Mouse (Mus musculus) right cerebral cortex, postnatal 25 days (tissue): ENCODE measurements around the gene Dmwd.

Experiments used
- DNase-seq: peaks from one replicate; pipeline ENCODE4 v3.0.0; 2022

Dmwd gene

DNA sequence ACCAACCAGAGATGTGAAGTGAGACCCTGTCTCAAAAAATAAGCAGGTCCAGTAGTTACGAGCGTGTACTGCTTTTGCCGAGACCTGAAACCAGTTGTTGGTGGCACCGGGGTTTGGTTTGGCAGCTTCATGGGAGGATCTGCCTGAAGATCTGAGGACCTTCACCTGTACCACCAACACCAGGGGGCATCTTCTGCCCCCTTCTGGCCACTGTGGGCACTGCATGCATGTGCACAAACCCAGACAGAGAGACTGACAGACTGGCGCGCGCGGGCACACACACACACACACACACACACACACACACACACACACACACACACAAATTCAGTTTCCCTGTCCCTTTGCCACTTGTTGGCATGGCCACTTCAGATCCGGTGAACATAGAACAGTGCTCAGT lies 2.5 kb upstream of the Dmwd start:
- DNase-seq: no peak

DNA sequence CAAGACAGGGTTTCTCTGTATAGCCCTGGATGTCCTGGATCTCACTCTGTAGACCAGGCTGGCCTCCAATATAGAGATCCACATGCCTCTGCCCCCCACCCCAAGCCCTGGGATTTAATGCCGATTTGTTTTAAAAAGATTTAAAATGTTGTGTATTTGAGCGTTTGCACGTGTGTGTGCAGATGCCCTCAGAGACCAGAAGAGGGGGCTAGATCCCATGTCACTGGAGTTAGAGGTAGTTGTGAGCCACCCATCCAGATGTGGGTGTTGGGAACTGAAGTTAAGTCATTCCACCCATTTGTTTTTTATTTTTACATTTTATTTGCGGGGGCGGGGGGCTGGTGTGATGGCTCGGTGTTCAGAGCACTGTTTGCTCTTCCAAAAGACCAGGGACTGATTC lies 1.5 kb upstream of the Dmwd start:
- no peak for DNase-seq

DNA sequence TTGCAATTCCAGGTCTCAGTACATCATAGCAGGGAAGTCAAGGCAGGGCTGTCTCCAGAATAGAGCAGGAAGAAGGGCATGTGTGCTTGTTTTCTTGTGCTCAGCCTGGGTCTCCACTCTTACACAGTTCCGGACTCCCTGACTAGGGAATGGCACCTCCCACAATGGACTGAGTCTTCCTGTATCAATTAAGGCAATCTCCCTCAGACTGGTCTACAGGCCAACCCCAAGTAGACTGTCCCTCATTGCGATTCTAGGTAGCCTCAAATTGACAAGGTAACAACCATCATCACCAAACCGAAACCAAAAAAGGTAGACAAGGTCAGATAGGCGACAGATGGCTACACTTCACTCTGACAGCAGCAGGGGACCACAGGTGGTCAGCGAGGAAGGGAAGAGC lies 796 bp upstream of the Dmwd start:
- DNase-seq: no peak

DNA sequence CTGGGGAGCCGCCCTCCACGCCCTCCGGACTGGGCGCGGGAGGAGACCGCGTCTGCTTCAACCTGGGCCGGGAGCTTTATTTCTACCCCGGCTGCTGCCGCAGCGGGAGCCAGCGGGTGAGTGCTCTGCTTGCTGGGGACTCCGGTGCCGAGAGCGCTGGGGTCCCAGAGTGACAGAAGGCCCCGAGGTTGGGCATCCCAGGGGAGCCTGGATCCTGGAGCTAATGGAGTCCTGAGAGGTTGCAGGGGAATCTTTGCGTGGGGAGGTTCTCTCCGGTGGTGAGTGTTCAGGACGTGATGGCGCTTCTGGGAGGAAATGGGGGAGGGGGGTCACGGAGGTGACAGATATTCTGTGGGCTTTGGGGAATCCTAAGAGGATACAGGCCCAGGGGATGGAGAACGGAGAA lies 562 bp downstream of the Dmwd start:
- DNase-seq: no peak

DNA sequence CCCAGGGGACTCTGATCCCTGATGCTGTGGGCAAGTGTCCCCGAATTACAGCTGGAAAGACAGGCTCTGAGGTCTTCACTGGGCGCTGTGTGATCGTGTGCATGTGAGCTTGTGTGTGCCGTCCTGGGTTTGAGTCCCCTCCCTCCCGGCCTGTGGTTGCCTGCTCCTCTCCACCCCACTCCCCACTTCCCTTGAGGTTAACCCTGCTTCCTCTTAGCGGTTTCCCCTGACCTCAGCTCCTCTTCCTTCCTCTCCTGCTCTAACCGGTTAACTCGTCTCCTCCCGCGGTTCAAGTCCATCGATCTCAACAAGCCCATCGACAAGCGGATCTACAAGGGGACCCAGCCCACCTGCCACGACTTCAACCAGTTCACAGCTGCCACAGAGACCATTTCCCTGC lies 1.7 kb downstream of the Dmwd start:
- DNase-seq: no peak

DNA sequence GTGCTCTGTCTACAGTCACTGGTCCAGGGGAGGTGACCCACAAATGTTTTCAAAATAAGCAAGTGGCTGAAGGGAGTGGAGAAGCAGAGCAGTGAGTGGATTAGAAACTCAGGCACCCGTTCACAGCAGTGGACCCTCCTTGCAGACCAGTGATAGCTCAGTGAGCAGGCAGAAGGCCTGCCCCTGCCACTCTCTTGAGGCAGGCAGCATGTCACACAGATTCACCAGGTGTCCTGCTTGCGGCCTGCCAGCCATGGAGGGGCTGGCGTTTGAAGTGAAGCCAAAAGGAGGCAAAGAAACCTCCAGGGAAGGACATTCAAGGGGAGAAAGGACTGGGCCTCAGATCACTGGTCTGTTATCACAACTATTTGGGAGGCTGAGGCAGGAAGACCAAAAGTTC lies 2.7 kb downstream of the Dmwd start:
- no peak for DNase-seq

DNA sequence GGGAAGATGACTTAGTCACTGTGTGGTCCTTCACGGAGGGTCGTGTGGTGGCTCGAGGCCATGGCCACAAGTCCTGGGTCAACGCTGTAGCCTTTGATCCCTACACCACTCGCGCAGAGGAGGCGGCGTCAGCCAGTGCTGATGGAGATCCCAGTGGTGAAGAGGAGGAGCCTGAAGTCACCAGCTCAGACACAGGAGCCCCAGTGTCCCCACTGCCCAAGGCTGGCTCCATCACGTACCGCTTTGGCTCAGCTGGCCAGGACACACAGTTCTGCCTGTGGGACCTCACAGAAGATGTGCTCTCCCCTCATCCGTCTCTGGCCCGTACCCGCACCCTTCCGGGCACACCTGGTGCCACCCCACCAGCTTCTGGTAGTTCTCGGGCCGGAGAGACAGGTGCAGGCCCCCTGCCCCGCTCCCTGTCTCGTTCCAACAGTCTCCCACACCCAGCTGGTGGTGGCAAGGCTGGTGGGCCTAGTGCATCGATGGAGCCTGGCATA lies 4.5 kb downstream of the Dmwd start:
- DNase-seq: no peak

DNA sequence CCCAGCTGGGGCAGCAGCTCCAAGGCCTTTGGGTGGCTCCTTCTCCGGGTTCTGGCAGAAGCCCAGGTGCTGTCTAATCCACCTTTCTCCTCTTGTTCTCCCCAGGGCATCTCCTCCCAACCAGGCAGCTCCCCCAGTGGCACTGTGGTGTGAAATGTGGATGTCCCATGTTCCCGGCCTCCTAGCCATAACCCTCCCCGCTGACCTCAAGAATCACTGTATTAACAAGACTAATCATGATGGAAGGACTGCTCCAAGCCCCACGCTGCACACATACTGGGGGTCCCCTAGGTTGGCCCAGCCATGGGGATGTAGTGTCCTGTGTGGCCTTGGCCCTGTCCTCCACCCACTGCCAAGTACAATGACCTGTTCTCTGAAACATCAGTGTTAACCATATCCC lies 6.1 kb downstream of the Dmwd start:
- DNase-seq: no peak

DNA sequence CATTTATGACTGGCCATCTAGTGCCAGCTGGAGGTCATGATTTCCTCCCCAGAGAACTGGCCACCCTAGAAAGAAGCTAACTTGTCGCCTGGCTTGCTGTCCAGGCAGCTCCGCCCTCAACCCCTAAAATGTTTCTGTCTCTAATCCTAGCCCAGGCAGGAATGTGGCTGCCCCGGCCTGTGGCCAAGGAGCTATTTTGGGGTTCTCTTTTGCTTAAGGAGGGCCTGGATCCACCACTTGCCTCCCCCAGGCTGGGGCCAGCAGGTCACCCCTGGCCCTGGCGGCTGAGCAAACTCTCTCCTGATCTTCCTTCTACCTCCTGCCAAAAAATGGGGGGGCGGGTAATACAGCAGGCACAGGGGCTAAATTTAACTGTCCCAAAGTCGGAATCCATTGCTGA lies 7.1 kb downstream of the Dmwd start:
- DNase-seq: no peak

DNA sequence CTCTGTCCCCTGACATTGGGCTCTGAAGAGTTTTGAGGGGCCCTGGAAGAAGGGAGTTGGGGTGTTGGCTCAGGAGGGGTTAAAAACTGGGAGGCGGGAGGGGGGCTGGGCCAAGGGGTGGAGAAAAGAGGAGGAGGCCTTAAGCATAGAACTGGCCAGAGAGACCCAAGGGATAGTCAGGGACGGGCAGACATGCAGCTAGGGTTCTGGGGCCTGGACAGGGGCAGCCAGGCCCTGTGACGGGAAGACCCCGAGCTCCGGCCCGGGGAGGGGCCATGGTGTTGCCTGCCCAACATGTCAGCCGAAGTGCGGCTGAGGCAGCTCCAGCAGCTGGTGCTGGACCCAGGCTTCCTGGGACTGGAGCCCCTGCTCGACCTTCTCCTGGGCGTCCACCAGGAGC lies 7.7 kb downstream of the Dmwd start, which contains the start of gene Dmpk:
Gene Dmpk (plus strand): TSS at position 149 of the 400 bp plus-strand sequence.
- DNase-seq: no peak

DNA sequence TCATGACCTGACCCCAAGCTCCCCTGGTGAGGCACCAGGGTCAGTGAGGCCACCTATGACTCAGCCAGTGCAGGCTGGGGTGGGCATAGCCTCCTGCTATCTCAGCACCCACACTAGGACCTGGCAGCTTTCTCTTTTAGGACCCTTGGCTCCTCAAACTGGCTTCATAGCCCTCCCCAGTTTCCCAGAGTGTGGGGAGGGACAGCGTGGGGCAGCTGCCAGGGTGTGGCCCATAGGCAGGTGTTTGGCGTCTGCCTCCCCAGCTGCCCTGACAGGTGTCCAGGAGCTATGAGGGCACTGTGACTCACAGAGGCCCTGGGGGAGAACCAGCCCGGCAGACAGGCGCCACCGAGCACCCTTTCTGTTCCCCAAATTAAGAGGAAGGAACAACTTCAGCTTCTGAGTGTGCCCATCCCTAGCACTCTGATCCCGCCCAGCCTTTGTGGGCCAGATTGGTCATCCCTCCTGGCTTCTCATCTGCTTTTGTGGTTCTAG lies 8.3 kb downstream of the Dmwd start:
- no peak for DNase-seq

DNA sequence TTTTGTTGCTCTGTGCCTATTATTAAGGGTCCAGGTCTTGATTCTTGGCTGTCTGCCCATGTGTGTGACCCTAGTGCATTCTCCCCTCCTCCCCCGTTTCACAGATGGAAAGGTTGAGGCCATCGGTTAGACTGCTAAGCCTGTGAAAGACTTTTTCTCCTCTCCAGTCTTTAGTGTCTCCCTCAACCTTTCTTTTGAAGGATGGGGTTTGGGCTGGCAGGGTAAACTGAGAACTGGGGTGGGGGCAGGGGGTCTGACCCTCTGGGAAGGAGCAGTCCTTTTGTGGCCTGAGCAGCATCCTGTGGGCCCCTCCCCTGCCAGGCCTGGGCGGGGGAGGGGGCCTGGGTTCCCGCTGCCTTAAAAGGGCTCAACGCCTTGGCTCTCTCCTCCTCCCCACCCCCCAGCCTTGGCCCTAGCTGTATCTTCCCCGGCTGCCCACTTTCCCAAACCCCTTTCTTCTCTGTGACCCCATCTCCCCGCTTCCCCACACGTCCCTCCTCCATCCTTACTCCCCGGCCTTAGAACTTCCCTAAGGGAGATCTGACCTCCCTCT lies 9.0 kb downstream of the Dmwd start:
- DNase-seq: no peak

DNA sequence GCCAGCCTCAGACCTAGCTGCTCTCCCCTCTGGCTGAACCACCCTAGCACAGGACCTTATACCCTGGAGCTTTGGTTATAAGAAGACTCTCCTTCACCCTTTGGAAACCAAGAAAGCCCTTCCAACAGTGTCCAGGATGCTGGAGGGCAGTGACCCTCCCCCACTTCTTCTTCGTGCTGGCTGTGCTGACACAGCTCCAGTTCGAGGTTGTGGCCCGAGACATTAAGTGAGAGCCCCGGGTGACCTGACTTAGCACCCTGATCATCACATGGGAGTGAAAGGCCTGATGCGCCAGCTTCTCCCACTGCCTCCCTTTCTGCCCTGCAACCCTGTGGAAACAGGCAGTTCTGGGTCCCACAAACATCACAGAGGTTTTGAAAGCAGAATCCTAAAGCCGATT lies 9.5 kb downstream of the Dmwd start:
- no peak for DNase-seq

DNA sequence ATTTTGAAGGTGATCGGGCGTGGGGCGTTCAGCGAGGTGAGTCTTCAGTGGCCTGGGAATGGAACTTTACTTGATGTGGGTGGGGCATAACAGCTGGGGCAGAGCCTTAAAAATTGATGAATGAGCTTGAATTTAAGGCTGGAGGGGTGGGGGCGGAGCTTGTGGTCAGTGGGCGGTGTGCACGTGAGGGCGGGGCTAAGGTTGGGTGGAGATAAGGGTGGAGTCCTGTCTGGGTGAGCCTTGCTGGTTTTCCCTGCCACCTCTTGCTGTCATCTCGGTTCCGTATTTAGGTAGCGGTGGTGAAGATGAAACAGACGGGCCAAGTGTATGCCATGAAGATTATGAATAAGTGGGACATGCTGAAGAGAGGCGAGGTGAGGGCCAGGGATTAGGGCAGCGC lies 10.0 kb downstream of the Dmwd start:
- DNase-seq: no peak

DNA sequence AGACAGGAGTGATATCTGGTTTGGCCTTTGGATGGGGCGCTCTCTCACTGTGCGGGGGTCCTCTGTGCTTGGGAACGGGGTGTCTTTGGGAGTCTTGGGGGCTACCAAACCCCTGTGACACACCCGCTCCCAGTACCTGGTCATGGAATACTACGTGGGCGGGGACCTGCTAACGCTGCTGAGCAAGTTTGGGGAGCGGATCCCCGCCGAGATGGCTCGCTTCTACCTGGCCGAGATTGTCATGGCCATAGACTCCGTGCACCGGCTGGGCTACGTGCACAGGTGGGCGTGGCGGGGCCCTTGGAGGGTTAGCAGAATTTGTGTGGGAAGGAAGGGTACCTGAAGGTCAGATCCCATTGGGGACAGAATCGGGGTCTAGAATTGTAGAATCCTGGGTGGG lies 10.7 kb downstream of the Dmwd start:
- no peak for DNase-seq

DNA sequence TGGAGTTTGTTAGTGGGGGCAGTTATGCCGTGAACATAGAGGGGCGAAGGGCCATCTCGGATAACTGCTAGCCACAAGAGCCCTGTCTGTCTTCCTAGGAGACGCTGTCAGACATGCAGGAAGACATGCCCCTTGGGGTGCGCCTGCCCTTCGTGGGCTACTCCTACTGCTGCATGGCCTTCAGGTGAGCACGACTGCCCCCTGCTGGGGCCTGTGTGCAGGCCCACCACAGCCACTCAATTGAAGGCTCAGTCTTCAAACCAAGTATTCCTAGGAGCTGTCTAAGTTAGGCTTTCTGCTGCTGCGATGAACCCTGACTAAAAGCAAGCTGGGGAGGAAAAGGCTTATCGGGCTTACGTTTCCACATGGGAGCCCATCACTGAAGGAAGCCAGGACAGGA lies 12.8 kb downstream of the Dmwd start:
- peak; percentile 48 for DNase-seq

DNA sequence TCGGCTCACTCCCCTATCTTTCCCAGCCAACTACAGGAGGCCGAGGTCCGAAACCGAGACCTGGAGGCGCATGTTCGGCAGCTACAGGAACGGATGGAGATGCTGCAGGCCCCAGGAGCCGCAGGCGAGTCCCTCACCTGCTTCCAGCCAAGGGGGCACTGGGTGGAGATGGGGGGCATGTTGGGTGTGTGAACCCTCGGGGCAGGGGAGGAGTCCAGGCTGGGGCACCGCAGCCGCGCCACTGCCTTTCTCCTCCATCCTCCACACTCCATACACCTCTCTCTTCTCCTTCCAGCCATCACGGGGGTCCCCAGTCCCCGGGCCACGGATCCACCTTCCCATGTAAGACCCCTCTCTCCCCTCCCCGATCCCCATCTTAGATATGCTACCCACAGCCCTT lies 15.9 kb downstream of the Dmwd start:
- no peak for DNase-seq

DNA sequence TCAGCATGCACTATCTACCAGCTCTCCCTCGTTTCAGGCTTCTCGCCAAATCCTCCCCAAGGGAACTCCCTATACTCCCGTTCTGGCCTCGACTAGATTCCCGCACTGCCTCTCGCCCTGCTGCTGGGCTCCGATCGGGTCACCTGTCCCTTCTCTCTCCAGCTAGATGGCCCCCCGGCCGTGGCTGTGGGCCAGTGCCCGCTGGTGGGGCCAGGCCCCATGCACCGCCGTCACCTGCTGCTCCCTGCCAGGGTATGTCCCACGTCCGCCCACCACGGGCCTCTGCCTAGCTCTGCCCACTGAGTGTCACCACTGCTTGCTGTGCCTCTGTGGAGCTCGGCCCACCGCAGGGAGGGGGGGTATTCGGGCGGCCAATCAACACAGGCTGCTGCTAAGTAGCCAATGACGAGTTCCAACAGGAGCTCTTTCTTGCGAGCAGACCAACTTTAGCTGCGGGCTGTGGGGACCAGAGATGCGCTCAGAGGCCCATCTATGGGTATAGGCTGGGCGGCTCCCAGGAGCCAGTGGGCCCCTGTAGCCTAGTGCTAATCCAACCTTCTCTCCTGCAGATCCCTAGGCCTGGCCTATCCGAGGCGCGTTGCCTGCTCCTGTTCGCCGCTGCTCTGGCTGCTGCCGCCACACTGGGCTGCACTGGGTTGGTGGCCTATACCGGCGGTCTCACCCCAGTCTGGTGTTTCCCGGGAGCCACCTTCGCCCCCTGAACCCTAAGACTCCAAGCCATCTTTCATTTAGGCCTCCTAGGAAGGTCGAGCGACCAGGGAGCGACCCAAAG lies 16.6 kb downstream of the Dmwd start:
- no peak for DNase-seq

DNA sequence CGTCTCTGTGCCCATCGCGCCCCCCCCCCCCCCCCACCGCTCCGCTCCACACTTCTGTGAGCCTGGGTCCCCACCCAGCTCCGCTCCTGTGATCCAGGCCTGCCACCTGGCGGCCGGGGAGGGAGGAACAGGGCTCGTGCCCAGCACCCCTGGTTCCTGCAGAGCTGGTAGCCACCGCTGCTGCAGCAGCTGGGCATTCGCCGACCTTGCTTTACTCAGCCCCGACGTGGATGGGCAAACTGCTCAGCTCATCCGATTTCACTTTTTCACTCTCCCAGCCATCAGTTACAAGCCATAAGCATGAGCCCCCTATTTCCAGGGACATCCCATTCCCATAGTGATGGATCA lies 17.1 kb downstream of the Dmwd start:
- DNase-seq: peak; percentile 61

DNA sequence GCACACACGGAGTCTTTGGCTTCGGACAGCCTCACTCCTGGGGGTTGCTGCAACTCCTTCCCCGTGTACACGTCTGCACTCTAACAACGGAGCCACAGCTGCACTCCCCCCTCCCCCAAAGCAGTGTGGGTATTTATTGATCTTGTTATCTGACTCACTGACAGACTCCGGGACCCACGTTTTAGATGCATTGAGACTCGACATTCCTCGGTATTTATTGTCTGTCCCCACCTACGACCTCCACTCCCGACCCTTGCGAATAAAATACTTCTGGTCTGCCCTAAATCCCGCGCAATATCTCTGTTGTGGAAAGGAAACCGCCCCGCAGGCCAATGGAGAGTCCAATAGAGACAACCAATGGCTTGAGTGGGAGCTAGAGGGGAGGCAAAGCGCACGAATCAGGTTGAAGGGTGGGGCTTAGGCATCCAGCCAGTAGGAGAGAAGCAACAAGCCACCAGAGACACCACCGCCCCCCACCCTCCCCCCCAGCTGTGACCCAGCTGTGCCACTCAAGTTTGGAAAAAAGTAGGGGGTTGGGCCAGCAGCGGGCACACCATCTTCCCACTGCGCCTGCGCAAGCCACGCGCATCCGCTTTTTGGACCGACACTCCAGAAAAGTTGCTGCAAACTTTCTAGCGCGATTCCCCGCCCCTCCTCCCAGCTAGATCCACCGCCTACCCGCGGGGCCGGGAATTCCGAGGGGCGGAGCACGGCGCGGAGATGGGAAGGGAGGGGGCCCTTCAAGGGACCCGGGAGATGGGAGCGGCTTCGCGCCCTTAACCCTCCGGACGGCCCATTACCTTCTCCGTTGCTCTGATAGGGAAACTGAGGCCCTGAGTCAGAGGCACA lies 17.7 kb downstream of the Dmwd start:
- peak; percentile 79 for DNase-seq

DNA sequence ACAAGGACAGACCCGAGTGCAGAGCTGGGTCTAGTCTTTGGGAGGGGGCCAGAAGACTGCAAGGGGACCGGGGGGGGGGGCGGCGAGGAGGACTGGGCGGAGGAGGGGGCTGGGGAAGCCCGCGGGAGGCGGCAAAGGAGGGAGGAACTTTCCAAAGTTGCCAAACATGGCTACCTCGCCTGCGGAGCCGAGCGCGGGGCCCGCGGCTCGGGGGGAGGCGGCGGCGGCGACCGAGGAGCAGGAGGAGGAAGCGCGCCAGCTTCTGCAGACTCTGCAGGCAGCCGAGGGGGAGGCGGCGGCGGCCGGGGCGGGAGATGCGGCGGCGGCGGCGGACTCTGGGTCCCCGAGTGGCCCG lies 18.4 kb downstream of the Dmwd start, which contains the start of gene Six5:
Gene Six5 (plus strand): TSS at position 124 of the 355 bp plus-strand sequence.
- DNase-seq: no peak

DNA sequence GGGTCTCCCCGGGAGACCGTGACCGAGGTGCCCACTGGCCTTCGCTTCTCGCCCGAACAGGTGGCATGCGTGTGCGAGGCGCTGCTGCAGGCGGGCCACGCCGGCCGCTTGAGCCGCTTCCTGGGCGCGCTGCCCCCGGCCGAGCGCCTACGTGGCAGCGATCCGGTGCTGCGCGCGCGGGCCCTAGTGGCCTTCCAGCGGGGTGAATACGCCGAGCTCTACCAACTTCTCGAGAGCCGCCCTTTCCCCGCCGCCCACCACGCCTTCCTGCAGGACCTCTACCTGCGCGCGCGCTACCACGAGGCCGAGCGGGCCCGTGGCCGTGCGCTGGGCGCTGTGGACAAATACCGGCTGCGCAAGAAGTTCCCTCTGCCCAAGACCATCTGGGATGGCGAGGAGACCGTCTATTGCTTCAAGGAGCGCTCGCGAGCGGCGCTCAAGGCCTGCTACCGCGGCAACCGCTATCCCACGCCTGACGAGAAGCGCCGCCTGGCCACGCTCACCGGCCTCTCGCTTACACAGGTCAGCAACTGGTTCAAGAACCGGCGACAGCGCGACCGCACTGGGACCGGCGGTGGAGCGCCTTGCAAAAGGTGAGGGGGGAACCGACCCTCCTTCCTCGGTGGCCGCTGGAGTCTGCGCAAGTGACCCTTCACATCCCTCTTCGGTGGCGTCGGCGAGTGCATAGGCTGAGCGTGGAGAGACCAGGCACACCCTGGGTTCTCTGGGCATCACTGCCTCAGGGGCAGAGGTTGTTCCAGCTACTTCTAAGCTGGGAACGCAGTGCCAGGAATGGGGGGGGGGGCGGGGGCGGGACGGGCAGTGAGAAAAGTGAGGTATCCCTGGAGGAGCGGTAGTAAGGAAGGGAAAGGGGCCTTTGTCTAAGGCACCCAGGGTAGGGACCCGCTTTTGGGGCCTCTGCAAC lies 19.1 kb downstream of the Dmwd start:
- peak; percentile 48 for DNase-seq

DNA sequence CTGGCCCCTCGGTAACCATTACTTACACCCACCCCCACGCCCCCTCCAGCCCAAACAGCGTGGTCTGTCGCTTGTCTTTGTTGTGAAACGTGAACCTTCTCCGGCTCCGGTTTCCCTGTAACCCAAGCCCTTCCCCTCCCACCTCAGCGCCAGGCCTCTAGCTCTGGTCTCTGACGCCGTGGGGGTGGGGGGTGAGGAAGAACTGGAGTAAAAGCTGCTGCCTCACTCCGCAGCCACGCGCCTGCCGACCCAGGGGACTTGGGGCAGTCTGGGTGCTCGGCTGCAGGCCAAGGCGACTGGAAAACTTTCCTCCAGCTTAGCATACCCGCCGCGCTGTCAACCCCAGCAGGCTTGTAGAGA lies 19.7 kb downstream of the Dmwd start:
- DNase-seq: no peak
